Mouse (Mus musculus) liver, embryonic 15.5 days (tissue): ENCODE measurements around the gene Dact3. TPM values are rescaled to one million over a fixed set of nuclear protein-coding genes. Genes with fewer than 3 reads are reported as not detected.
A peak's percentile ranks its signal among the peaks of the same experiment; 100 is the strongest.

Experiments used
- ATAC-seq: fragments of 200-750 bp; cut with Nextera tagmentation; 2 replicates; pipeline ENCODE4 v1.8.0; 2017; ENCODE audit warnings: moderate number of reproducible peaks, mild to moderate bottlenecking, moderate library complexity; ENCODE audit not compliant: insufficient read depth
- H3K27ac ChIP-seq: fragments of 300-500 bp; sonication (generic); replicated peaks from 2 replicates; pipeline ENCODE4 v1.5.1; 2015; ENCODE audit warnings: mild to moderate bottlenecking, inconsistent platforms
- H3K27me3 ChIP-seq: fragments of 300-500 bp; sonication (generic); 2 replicates; pipeline ENCODE4 v1.6.1; 2015; ENCODE audit warnings: mild to moderate bottlenecking, inconsistent platforms
- H3K36me3 ChIP-seq: fragments of 300-500 bp; sonication (generic); replicated peaks from 2 replicates; pipeline ENCODE4 v1.6.1; 2015; ENCODE audit warnings: moderate library complexity, mild to moderate bottlenecking, inconsistent platforms
- H3K4me1 ChIP-seq: fragments of 300-500 bp; sonication (generic); replicated peaks from 2 replicates; pipeline ENCODE4 v1.6.1; 2015; ENCODE audit warnings: inconsistent platforms
- H3K4me2 ChIP-seq: fragments of 300-500 bp; sonication (generic); 2 replicates; pipeline ENCODE4 v1.6.1; 2015; ENCODE audit warnings: moderate library complexity, mild to moderate bottlenecking, inconsistent platforms
- H3K4me3 ChIP-seq: fragments of 300-500 bp; sonication (generic); replicated peaks from 2 replicates; pipeline ENCODE4 v1.5.1; 2015; ENCODE audit warnings: mild to moderate bottlenecking, inconsistent platforms
- H3K9ac ChIP-seq: fragments of 300-500 bp; sonication (generic); 2 replicates; pipeline ENCODE4 v1.6.1; 2015; ENCODE audit warnings: moderate library complexity, mild to moderate bottlenecking, inconsistent platforms
- H3K9me3 ChIP-seq: fragments of 300-500 bp; sonication (generic); replicated peaks from 2 replicates; pipeline ENCODE4 v1.6.1; 2016; ENCODE audit warnings: inconsistent platforms
- WGBS: fragments of 180-500 bp; shearing (Covaris S2); methylation state at CpG from one replicate; pipeline ENCODE4 v1.1.7; 2015; ENCODE audit warnings: mixed read lengths; ENCODE audit not compliant: insufficient replicate concordance; 5-methylcytosine and 5-hydroxymethylcytosine counted together
- polyA plus RNA-seq: library from polyadenylated mRNA; unstranded; fragments of >200 nt; fragmentation: Nextera tagmentation; extraction: Ambion mirVana; gene quantifications from 2 replicates; pipeline ENCODE4 v1.2.1, GENCODE M21; 2015

Dact3 gene
- polyA plus RNA-seq, 1 experiment from 2014 or later = 0.14 TPM

DNA sequence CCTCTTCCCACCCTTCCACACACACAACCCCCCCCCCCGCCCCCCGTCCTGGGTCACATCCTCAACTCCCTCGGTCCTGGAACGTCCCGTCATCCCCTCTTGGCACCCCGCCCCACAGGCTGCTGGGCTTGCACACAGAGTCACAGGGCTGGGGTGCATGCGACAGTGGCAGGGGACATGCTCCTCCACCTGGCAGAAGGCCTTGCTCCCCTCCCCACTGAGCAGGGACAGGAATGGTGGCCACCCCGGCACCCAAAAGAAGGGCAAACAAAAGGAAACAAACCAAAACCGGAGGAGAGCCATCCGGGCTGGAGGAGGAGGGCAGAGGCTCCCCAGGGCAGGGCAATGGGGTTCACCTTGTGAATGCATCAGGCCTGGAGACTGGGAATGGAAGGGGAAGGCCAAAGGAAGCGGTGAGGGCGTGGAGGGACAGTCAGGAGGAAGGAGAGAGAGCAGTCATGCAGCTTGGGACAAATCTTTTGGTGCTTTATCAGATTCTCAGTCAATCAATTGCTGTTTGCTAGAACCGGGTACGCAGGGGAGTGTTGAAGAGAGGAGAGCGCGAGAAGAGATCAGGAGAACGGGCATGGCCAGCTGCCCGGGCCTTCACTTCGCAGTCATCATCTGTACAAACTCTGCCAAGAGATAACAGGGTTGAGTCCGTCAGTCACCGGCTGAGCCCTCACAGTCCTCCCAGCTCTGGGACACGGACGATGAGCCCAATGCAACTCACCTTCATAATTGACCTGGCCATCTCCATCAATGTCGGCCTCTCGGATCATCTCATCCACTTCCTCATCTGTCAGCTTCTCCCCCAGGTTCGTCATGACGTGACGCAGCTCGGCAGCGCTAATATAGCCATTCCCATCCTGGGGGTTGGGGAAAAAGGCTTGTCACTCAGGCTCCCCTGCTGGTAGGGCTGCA, 41.5 kb downstream of the Dact3 start:
- no peak for ATAC-seq
- no peaks in the 10 kb centered on the region for H3K9me3 ChIP-seq
- H3K27ac ChIP-seq = no peak overlapping the region
- 80% methylated on average over 30 of the region's 30 CpGs for WGBS
- H3K4me3 ChIP-seq = no peak overlapping the region
- no peak overlapping the region for H3K9ac ChIP-seq
- no peak overlapping the region for H3K4me2 ChIP-seq
- H3K4me1 ChIP-seq = peaks cover 36% of the 10 kb centered on the region
- no peaks in the 10 kb centered on the region for H3K27me3 ChIP-seq
- H3K36me3 ChIP-seq = peaks cover 61% of the 10 kb centered on the region

DNA sequence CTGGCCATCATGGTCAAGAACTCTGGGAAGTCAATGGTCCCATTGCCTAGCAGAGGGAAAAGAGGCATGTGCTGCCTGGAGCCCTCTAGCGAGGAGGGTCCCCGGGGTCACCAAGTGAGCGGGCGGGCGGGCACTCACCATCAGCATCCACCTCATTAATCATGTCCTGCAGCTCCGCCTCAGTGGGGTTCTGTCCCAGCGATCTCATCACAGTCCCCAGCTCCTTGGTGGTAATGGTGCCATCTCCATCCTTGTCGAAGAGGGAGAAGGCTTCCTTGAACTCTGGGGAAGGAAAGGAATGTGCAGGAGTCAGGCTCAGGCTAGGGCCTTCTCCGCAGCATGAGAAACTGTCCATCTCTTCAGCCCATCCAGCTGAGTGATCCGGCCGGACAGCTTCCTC, 42.3 kb downstream of the Dact3 start:
- Histone ChIP-seq H3K27ac (no peak overlapping the region), H3K4me2 (no peak overlapping the region), H3K27me3 (no peaks in the 10 kb centered on the region), H3K4me3 (no peak overlapping the region), H3K9ac (no peak overlapping the region), H3K4me1 (peaks cover 45% of the 10 kb centered on the region), H3K36me3 (peaks cover 65% of the 10 kb centered on the region), H3K9me3 (no peaks in the 10 kb centered on the region)
- 84% methylated on average over 11 of the region's 11 CpGs for WGBS
- ATAC-seq = no peak

DNA sequence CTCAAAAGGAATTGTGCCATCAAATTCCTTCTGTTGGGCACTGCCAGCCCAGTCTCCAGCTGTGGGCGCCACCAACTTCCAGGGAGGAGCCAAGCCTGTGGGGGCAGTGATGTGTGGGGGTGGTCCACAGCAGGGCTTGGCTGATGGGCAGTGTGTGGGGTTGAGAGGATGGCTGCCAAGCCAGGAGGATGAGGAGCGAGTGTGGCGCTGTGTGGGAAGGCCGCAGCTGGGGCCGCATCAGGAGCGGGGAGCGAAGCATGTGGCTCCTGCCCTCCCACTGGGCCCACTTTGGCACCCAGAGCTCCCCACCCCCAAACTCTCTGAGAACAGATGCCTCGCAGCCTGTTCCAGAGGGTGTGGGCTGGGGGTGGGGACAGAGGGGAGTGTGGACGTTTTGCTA, 42.9 kb downstream of the Dact3 start:
- H3K4me3 ChIP-seq = no peak overlapping the region
- no peaks in the 10 kb centered on the region for H3K27me3 ChIP-seq
- H3K9me3 ChIP-seq = no peaks in the 10 kb centered on the region
- no peak overlapping the region for H3K27ac ChIP-seq
- peaks cover 65% of the 10 kb centered on the region for H3K36me3 ChIP-seq
- H3K4me2 ChIP-seq = no peak overlapping the region
- H3K4me1 ChIP-seq = peaks cover 49% of the 10 kb centered on the region
- ATAC-seq = no peak
- WGBS = 83% methylated on average over 9 of the region's 9 CpGs
- H3K9ac ChIP-seq = no peak overlapping the region

- 79% methylated on average over 3 of the region's 3 CpGs for WGBS
- peaks cover 65% of the 10 kb centered on the region for H3K36me3 ChIP-seq
- H3K9ac ChIP-seq = no peak overlapping the region
- H3K4me1 ChIP-seq = peaks cover 49% of the 10 kb centered on the region
- no peaks in the 10 kb centered on the region for H3K27me3 ChIP-seq
- no peak overlapping the region for H3K4me3 ChIP-seq
- no peak overlapping the region for H3K27ac ChIP-seq
- no peak for ATAC-seq
- no peaks in the 10 kb centered on the region for H3K9me3 ChIP-seq
- H3K4me2 ChIP-seq = no peak overlapping the region
These were observed 43.6 kb downstream of the Dact3 start for GRCm38 (mm10) chr7:16918670-16919069.

- Histone ChIP-seq H3K9ac (peak overlapping the region; percentile 8; the same call in 1 of the 2 replicates), H3K4me1 (peaks cover 49% of the 10 kb centered on the region)
- WGBS = 49% methylated on average over 13 of the region's 13 CpGs
These were observed 44.5 kb downstream of the Dact3 start for GRCm38 (mm10) chr7:16919395-16920149.

GRCm38 (mm10) chr7:16920150-16920579, 45.0 kb downstream of the Dact3 start:
- Histone ChIP-seq H3K4me2 (peak overlapping the region; percentile 18; the same call in 1 of the 2 replicates), H3K27ac (0 out of 2 replicates have a peak overlapping the region, but pooled peaks have one; percentile 16), H3K9ac (peak overlapping the region; percentile 8; the same call in 1 of the 2 replicates), H3K4me1 (peaks cover 55% of the 10 kb centered on the region), H3K36me3 (peaks cover 56% of the 10 kb centered on the region), H3K27me3 (no peaks in the 10 kb centered on the region), H3K4me3 (no peak overlapping the region), H3K9me3 (no peaks in the 10 kb centered on the region)
- WGBS = 82% methylated on average over 7 of the region's 7 CpGs
- ATAC-seq = no peak

More at GRCm38 (mm10) chr7:16919395-16920149, 44.5 kb downstream of the Dact3 start:
- H3K4me2 ChIP-seq = peak overlapping the region; percentile 18; the same call in 1 of the 2 replicates
- no peaks in the 10 kb centered on the region for H3K27me3 ChIP-seq
- H3K36me3 ChIP-seq = peaks cover 62% of the 10 kb centered on the region
- 0 out of 2 replicates have a peak overlapping the region, but pooled peaks have one; percentile 16 for H3K27ac ChIP-seq
- H3K4me3 ChIP-seq = no peak overlapping the region
- H3K9me3 ChIP-seq = no peaks in the 10 kb centered on the region
- no peak for ATAC-seq

DNA sequence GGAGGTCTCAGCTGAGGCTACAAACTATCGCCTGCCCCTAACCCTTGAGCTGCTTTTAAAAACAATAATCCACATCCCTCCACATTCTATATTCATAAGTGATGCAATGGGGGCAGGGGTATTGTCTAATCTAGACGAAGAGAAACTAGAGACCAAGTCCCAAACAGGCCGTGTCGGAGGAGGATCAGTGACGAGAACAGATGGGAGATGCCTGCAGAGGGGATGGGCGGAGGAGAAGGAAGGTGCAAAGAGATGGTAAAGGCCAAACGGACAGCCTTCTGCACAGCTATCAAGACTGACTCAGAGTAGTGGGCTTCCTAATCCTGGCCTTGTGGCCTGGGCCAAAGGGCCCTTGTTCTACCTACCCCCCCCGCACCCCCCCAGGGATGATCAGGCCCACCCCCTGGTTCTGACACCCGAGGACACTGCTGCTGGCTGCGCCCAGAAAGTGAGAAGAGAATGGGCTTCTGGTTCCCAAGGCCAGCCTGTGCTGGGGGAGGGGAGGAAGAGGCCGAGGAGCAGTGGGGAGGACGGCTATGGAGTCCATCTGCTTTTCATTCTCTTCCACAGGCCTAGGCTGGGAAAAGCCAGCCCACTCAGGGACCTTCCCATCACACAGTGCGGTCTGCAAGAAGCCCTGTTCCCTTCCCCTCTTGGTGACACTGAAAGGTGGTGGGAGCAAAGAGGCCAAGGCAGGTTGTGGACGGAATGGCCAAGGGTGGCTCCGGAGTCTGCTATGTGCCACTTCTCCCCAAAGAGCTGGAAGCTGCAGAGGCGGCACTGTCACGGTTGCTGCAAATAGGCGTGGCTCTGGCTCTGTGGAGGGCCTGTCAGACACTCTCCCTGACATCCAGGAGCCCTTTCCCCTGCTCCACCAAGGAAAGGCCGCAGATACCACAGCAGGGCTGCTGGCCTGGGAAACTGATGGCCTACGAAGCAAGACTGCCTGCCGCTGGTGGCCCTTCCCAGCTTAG, 46.0 kb downstream of the Dact3 start:
- Histone ChIP-seq H3K4me1 (peaks cover 56% of the 10 kb centered on the region), H3K9ac (peak overlapping the region; percentile 97), H3K27ac (peak overlapping the region; percentile 33), H3K4me3 (peak overlapping the region; percentile 98), H3K36me3 (peaks cover 48% of the 10 kb centered on the region), H3K27me3 (no peaks in the 10 kb centered on the region), H3K9me3 (no peaks in the 10 kb centered on the region), H3K4me2 (peak overlapping the region; percentile 85)
- ATAC-seq = no peak
- 69% methylated on average over 21 of the region's 21 CpGs for WGBS

- Histone ChIP-seq H3K36me3 (peaks cover 40% of the 10 kb centered on the region), H3K4me2 (peak overlapping the region; percentile 85), H3K9ac (peak overlapping the region; percentile 97), H3K27ac (peak overlapping the region; percentile 93), H3K27me3 (no peaks in the 10 kb centered on the region), H3K4me3 (peak overlapping the region; percentile 98), H3K4me1 (peaks cover 56% of the 10 kb centered on the region), H3K9me3 (no peaks in the 10 kb centered on the region)
- ATAC-seq = no peak
- WGBS = 11% methylated on average over 6 of the region's 6 CpGs
These were observed 46.8 kb downstream of the Dact3 start for GRCm38 (mm10) chr7:16921881-16922335.

DNA sequence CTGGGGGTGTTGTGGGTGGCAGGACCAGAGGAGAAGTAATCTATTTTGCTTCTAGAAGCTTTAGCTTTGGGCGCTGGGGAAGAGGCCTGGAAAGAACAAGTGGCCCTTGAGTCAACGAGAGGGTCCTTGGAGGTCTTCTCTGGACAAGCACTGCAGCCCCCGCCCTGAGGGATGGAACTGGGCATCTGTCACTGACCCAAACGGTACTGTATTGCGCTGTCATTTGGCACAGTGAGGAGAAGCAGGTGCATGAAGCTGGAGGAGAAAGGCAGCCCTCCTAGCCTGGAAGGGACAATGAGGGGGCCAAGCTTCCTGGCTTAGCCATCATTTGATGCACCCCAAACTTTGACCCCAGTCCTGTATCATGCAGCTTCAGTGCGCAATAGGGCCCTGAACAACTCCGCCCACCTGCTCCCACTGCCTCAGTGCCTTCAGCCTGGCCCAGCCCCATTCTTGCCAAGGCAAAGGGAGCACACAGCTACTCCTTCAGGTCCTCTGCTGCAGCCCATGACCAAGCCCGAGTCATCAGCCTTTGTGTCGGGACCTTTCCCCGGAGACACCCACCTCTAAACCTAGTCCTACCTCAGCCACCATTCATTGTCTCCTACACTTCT, 47.4 kb downstream of the Dact3 start:
- 31% methylated on average over 10 of the region's 10 CpGs for WGBS
- H3K4me2 ChIP-seq = peak overlapping the region; percentile 85
- ATAC-seq = no peak
- peak overlapping the region; percentile 97 for H3K9ac ChIP-seq
- H3K9me3 ChIP-seq = no peaks in the 10 kb centered on the region
- H3K27me3 ChIP-seq = no peaks in the 10 kb centered on the region
- peaks cover 56% of the 10 kb centered on the region for H3K4me1 ChIP-seq
- H3K4me3 ChIP-seq = peak overlapping the region; percentile 98
- H3K36me3 ChIP-seq = peaks cover 34% of the 10 kb centered on the region
- H3K27ac ChIP-seq = peak overlapping the region; percentile 93
